Mouse (Mus musculus): ENCODE measurements around the gene Mmp8.

Gene Mmp8

DNA sequence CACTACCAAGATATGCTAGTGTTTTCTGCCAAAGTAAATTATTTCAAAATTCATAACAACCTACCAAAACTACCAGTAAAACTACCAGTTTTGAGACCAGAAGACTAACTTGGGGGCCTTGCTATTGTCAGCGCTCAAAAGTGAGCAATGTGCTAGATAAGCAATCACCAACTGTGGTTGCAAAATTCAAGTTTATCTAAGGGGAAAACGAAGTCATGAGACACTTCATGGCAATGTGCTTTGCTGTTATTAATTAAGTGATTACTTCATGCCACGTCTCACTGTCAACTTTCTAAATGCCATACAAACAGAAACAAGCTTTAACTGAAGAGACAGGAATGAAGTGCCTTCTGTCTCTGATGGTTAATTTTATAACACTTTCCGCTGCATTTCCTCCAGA is 12.9 kb downstream of the Mmp8 start, which contains the start of gene Mmp27:
Gene Mmp27 (plus strand): TSS at position 235 of the 400 bp plus-strand sequence.
- no peaks in the 10 kb centered on the region for H3K27me3 ChIP-seq (ENCODE audit: control insufficient read depth, insufficient read depth, low read length, poor library complexity, severe bottlenecking)
- no peak for DNase-seq (ENCODE audit: low read depth, low spot score)
- no peaks in the 10 kb centered on the region for H3K36me3 ChIP-seq (ENCODE audit: control insufficient read depth, insufficient read depth, low read length, poor library complexity, severe bottlenecking)

- Histone ChIP-seq H3K36me3 (ENCODE audit: control insufficient read depth, insufficient read depth, low read length, poor library complexity, severe bottlenecking) (no peaks in the 10 kb centered on the region), H3K27me3 (ENCODE audit: control insufficient read depth, insufficient read depth, low read length, poor library complexity, severe bottlenecking) (no peaks in the 10 kb centered on the region)
- no peak for DNase-seq (ENCODE audit: low read depth, low spot score)
Observed at GRCm38 (mm10) chr9:7572188-7572587, 13.9 kb downstream of the Mmp8 start.

- Histone ChIP-seq H3K27me3 (ENCODE audit: control insufficient read depth, insufficient read depth, low read length, poor library complexity, severe bottlenecking) (no peaks in the 10 kb centered on the region), H3K36me3 (ENCODE audit: control insufficient read depth, insufficient read depth, low read length, poor library complexity, severe bottlenecking) (no peaks in the 10 kb centered on the region)
- DNase-seq (ENCODE audit: low read depth, low spot score): no peak
Observed at GRCm38 (mm10) chr9:7572663-7573308, 14.5 kb downstream of the Mmp8 start.

DNA sequence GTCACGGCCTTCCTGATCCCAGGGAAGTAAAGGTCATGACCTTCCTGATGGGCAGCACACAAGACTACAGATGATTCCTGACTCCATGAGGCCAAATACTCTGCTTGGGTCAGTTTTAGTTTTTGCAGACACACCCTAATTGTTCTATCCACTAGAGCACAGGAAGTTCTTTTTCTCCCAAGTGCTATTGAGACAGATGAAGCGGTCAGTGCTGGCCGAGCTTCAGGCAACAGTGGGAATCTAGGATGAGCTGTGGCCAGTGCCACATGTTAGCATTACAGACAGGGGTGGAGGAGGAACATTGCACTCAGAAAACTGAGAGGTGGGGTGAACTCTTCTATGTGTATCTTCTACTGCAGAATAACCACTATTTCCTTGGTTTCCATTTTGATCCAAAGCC is 17.3 kb downstream of the Mmp8 start:
- DNase-seq (ENCODE audit: low read depth, low spot score): no peak
- no peaks in the 10 kb centered on the region for H3K27me3 ChIP-seq (ENCODE audit: control insufficient read depth, insufficient read depth, low read length, poor library complexity, severe bottlenecking)
- H3K36me3 ChIP-seq (ENCODE audit: control insufficient read depth, insufficient read depth, low read length, poor library complexity, severe bottlenecking): no peaks in the 10 kb centered on the region

GRCm38 (mm10) chr9:7577371-7577770 is 19.1 kb downstream of the Mmp8 start:
- H3K27me3 ChIP-seq (ENCODE audit: control insufficient read depth, insufficient read depth, low read length, poor library complexity, severe bottlenecking): no peaks in the 10 kb centered on the region
- no peak for DNase-seq (ENCODE audit: low read depth, low spot score)
- H3K36me3 ChIP-seq (ENCODE audit: control insufficient read depth, insufficient read depth, low read length, poor library complexity, severe bottlenecking): no peaks in the 10 kb centered on the region

DNA sequence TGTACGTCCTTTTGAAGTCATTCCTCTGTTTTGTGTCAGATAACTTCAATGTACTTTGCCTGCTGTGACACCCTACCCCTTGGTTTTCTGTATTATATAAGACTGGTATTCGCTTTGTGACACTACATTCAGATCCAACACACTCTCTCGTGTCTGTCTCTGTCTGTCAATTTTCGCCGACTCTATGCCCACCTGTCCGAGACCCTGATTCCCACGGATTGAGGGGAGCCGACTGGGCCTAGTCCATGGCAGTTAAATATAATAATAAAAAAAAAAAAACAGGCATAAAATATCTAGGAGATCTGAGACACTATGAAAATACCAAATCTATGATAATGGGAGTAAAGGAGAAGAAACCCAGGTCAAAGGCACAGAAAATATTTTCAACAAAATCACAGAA is 31.8 kb downstream of the Mmp8 start:
- DNase-seq (ENCODE audit: low read depth, low spot score): no peak
- Histone ChIP-seq H3K36me3 (ENCODE audit: control insufficient read depth, insufficient read depth, low read length, poor library complexity, severe bottlenecking) (no peaks in the 10 kb centered on the region), H3K27me3 (ENCODE audit: control insufficient read depth, insufficient read depth, low read length, poor library complexity, severe bottlenecking) (no peaks in the 10 kb centered on the region)

DNA sequence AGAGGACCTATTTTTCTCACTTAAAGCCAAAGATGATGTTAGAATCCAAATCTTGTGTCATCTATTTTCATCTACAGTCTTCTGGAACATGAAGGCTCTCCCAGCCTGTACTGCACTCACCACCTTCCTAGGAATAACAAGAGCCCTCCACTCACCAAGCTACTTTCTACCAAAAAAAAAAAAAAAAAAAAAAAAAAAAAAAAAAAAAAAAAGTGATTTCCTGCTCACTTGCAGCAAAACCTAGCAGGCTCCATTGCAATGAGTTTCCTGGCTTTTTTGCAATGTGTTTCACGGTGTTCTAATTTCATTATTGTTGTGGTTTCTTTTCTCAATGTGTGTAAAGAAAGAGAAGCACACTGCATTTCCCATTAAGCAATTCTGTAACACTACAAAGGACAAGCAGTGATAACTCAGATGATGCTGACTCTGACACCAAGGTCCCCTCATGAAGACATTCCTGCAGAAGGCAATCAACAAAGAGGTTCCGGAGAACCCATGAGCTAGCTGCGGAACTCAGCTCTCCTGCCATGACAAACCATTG is 35.1 kb downstream of the Mmp8 start:
- no peaks in the 10 kb centered on the region for H3K36me3 ChIP-seq (ENCODE audit: control insufficient read depth, insufficient read depth, low read length, poor library complexity, severe bottlenecking)
- H3K27me3 ChIP-seq (ENCODE audit: control insufficient read depth, insufficient read depth, low read length, poor library complexity, severe bottlenecking): no peaks in the 10 kb centered on the region
- DNase-seq (ENCODE audit: low read depth, low spot score): no peak

DNA sequence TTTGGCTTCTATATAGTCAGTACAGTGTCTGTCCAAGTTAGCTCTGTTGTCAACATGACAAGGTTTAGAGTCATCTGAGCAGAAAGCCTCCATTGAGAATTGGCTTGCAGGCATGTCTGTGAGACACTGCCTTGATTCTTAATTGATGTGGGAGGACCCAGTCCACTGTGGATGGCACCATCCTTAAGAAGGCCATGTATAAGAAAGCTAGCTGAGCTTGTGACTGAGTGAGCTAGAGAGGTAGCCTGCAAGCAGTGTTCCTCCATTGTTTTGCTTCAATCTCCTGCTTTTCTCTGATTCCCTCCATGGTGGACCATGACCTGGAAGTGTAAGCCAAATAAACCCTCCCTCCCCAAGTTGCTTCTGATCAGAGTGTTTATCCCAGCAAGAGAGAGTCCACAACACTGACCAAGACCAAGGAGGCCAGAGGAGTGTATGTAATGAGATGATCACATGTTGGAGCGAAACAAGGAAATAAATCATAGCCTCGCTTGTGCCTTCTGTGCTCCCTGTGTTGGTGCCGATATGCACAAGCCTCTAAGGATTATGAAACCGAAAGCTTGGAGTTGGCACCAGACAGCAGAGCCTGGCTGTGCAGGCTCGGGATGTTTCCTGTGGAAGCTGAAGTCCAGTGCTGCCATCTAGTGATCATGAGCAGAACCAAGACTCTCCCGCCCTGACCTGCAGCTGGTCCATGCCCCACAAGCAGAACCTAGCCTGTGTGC is 36.7 kb downstream of the Mmp8 start:
- no peaks in the 10 kb centered on the region for H3K36me3 ChIP-seq (ENCODE audit: control insufficient read depth, insufficient read depth, low read length, poor library complexity, severe bottlenecking)
- DNase-seq (ENCODE audit: low read depth, low spot score): peak; percentile 76
- no peaks in the 10 kb centered on the region for H3K27me3 ChIP-seq (ENCODE audit: control insufficient read depth, insufficient read depth, low read length, poor library complexity, severe bottlenecking)

DNA sequence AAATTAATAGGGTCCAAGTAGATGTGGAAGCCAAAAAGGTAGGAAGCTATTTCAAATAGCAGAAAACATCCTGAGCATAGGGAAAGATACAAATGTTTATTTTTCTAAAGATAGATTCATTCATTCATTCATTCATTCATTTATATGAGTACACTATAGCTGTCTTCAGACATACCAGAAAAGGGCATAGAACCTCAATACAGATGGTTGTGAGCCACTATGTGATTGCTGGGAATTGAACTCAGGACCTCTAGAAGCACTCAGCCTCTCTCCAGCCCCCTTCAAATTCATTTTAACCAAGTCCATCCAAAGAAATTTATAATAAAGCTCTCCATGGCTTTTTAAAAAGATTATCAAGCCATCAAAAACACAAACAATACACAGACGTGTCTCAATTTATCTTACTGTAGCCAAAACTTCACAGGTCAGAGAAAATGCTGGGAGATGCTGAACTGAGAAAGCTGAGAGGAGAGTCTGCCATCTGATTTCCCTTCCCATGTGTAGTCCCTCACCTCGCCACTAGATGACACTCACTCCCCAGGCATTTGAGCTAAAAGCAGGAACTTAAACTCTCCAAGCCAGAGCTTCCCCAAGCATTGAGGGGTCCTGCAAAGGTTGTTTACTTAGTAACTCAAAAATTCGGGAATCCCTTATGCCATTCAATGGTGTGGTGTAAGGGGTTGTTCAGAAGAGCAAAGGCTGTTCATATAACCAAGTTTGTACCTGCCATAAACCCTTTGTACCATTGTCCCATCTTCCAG is 44.9 kb downstream of the Mmp8 start:
- peak; percentile 76 for DNase-seq (ENCODE audit: low read depth, low spot score)

DNA sequence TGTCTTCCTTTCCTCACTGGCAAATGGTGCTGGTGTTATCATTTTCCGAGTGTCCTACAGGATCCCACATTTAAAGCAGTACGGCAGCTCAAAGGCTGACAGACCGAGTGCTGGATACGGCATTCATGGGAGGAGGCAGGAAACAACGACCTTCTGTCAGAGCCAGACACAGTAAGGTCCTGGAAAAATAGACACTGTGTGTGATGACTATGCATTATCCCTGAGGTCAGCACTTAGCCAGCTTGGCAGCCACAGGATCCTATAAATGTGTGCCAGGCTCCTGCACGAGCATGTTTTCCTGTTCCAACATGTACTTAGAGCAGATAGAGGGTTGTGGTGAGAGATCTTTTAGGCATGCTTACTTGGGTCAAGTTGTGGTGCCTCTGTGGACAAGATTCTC is 45.7 kb downstream of the Mmp8 start:
- DNase-seq (ENCODE audit: low read depth, low spot score): no peak
- no peaks in the 10 kb centered on the region for H3K36me3 ChIP-seq (ENCODE audit: control insufficient read depth, insufficient read depth, low read length, poor library complexity, severe bottlenecking)
- H3K27me3 ChIP-seq (ENCODE audit: control insufficient read depth, insufficient read depth, low read length, poor library complexity, severe bottlenecking): no peaks in the 10 kb centered on the region

More for the DNA sequence above, 44.9 kb downstream of the Mmp8 start:
- no peaks in the 10 kb centered on the region for H3K27me3 ChIP-seq (ENCODE audit: control insufficient read depth, insufficient read depth, low read length, poor library complexity, severe bottlenecking)
- no peaks in the 10 kb centered on the region for H3K36me3 ChIP-seq (ENCODE audit: control insufficient read depth, insufficient read depth, low read length, poor library complexity, severe bottlenecking)

DNA sequence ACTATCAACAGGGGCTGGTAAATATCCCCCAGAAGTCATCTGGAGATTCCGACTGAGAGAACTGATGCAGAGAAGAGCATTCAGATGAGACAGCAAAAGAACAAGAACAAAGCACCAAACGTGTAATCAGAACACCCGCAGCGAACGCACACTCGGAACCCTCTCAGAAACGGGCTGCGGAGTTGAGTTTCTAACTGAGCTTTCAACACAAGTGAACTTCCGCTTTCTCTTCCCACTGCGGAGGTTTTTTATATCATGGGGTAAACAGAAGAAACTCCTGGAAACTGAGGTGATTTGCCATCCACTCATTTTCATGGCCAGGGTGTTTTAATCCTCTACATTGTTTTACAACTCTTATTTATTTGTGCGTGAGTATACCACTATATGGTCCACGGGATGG is 47.4 kb downstream of the Mmp8 start:
- Histone ChIP-seq H3K36me3 (ENCODE audit: control insufficient read depth, insufficient read depth, low read length, poor library complexity, severe bottlenecking) (no peaks in the 10 kb centered on the region), H3K27me3 (ENCODE audit: control insufficient read depth, insufficient read depth, low read length, poor library complexity, severe bottlenecking) (no peaks in the 10 kb centered on the region)
- no peak for DNase-seq (ENCODE audit: low read depth, low spot score)

All from splenic B cell, adult 2 months (primary cell).